Mouse (Mus musculus) NIH3T3 (cell line): Measurements from ENCODE around the gene Katnbl1.
A peak's percentile ranks its signal among the peaks of the same experiment; 100 is the strongest.
"Not testable (repeated sequence)": the region's sequence is repeated elsewhere in the genome, so short reads cannot be mapped to it uniquely, and the experiment has no call there.

ENCODE experiments used
- DNase-seq: peaks from one replicate; pipeline ENCODE4 v3.0.0-alpha.2; 2012; ENCODE audit warnings: low read depth

Katnbl1 gene

GRCm38 (mm10) chr2:112393958-112394357, 14.9 kb downstream of the Katnbl1 start:
- no peak for DNase-seq

- no peak for DNase-seq
Measured at GRCm38 (mm10) chr2:112396649-112397048, 17.6 kb downstream of the Katnbl1 start.

GRCm38 (mm10) chr2:112407030-112407429, 28.0 kb downstream of the Katnbl1 start:
- peak; percentile 6 for DNase-seq

GRCm38 (mm10) chr2:112425308-112425707, 46.3 kb downstream of the Katnbl1 start:
- no peak for DNase-seq

- not testable (repeated sequence) for DNase-seq
Measured at GRCm38 (mm10) chr2:112428534-112428933, 49.5 kb downstream of the Katnbl1 start.

- DNase-seq: no peak
Measured at GRCm38 (mm10) chr2:112429665-112430064, 50.7 kb downstream of the Katnbl1 start.

GRCm38 (mm10) chr2:112430403-112430802, 51.4 kb downstream of the Katnbl1 start:
- DNase-seq: no peak

- no peak for DNase-seq
Measured at GRCm38 (mm10) chr2:112432523-112432922, 53.5 kb downstream of the Katnbl1 start.

- DNase-seq: peak; percentile 67
Measured at GRCm38 (mm10) chr2:112433359-112433758, 54.3 kb downstream of the Katnbl1 start.

- no peak for DNase-seq
Measured at GRCm38 (mm10) chr2:112436292-112436691, 57.3 kb downstream of the Katnbl1 start.

- no peak for DNase-seq
Measured at GRCm38 (mm10) chr2:112437589-112437988, 58.6 kb downstream of the Katnbl1 start.

GRCm38 (mm10) chr2:112443491-112443890, 64.5 kb downstream of the Katnbl1 start:
- peak; percentile 80 for DNase-seq

- peak; percentile 24 for DNase-seq
Measured at GRCm38 (mm10) chr2:112445511-112445910, 66.5 kb downstream of the Katnbl1 start.

GRCm38 (mm10) chr2:112448046-112448445, 69.0 kb downstream of the Katnbl1 start:
- DNase-seq: not testable (repeated sequence)

GRCm38 (mm10) chr2:112448510-112449059, 69.6 kb downstream of the Katnbl1 start:
- no peak for DNase-seq

GRCm38 (mm10) chr2:112449597-112450296, 70.7 kb downstream of the Katnbl1 start:
- DNase-seq: peak; percentile 78

- DNase-seq: not testable (repeated sequence)
Measured at GRCm38 (mm10) chr2:112452513-112452912, 73.5 kb downstream of the Katnbl1 start.

GRCm38 (mm10) chr2:112454125-112454861, 75.3 kb downstream of the Katnbl1 start:
- DNase-seq: no peak

GRCm38 (mm10) chr2:112454862-112455564, 76.0 kb downstream of the Katnbl1 start, which contains the start of gene Emc7:
Emc7 (plus strand) TSS chr2:112454997.
- DNase-seq: peak; percentile 97

- no peak for DNase-seq
Measured at GRCm38 (mm10) chr2:112460557-112460956, 81.5 kb downstream of the Katnbl1 start.
